Mouse (Mus musculus) embryo, embryonic 11.5 days (tissue): ENCODE measurements around the gene Dus2.
"Not testable (repeated sequence)": the region's sequence is repeated elsewhere in the genome, so short reads cannot be mapped to it uniquely, and the experiment has no call there.

Experiments
- DNase-seq: peaks from one replicate; pipeline ENCODE4 v3.0.0-alpha.2; 2012; ENCODE audit warnings: low read depth, low spot score

The Dus2 gene

GRCm38 (mm10) chr8:105990856-105991387 is at the start of gene Dus2:
TSS of gene Dus2 (plus strand) at chr8:105991337.
- DNase-seq, result peak; percentile 81

- no peak for DNase-seq
Observed at GRCm38 (mm10) chr8:105942026-105942425, 49.1 kb upstream of the Dus2 start.

- DNase-seq, result no peak
Observed at GRCm38 (mm10) chr8:105942542-105942941, 48.6 kb upstream of the Dus2 start.

DNA sequence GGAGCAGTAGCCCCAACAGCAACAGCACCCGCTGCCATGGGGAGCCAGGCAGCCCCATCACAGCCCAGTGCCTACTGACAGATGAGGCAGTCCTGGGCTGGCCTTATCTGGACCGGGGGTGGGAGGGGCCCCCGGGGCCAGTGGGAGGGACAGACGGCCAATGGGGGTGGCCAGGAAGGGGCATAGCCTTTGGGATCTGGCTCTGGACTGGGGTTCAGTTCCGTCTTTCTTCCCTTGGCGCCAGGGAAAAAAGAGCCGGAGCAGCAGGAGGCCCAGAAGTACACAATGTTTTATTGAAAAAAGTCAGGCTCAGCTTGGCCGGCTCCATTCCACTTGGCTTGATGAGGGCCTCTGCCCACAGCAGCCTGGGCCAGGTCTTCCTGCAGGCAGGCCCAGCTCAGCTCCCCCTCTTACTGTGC is 47.8 kb upstream of the Dus2 start, which contains the start of gene Lcat:
Gene Lcat (minus strand): TSS at position 62 of the 419 bp plus-strand sequence.
- DNase-seq, result no peak

- no peak for DNase-seq
Observed at GRCm38 (mm10) chr8:105949350-105949749, 41.8 kb upstream of the Dus2 start.

DNA sequence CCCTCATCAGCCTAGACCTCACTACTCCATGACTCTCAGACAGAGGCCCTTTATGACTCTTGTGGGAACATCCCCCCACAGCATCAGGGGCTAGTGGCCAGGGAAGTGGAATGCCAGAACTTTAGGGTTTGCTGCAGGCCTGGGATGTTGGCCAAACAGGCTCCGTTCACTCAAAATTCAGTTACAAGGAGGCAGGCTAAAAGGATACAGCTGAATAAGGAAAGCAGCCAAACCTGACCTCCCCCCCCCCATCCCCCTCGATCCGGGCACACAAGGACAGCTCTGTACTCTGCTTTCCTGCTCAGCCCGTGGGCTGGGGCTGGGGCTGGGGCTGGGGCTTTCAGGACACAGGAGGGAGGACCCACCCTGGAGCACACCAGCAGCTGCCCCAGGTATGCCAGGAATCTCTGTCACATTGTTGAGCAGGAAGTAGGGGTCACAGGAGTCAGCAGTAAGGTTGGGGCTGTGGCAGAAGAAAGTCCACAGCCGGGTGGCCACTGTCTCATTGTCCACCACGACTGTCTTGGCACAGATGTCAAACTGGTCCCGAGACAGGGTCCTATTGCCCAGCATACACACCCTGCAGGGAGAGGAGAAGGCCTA is 40.0 kb upstream of the Dus2 start:
- DNase-seq, result no peak

GRCm38 (mm10) chr8:105956556-105956955 is 34.6 kb upstream of the Dus2 start:
- DNase-seq, result no peak

- DNase-seq, result no peak
Observed at GRCm38 (mm10) chr8:105957813-105958212, 33.3 kb upstream of the Dus2 start.

DNA sequence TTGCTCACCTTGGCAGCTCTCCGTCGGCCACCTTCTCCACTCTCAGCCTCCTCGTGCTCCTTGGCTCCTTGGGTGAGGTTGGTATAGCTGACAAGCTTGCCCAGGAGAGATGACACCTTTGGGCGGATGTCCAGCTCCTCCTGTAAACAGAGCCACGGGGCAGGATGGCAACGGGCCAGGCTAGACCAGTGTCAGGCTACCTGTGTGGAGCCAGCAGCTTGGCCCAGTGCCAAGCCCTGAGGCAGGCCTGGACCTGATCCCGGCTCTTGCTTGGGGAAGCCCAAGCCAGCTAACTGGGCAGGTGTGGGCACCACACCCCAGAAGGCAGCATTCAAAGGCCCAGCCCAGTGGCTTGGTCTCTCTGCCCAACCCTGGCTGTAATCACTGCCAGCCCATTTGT is 31.8 kb upstream of the Dus2 start:
- DNase-seq, result no peak

GRCm38 (mm10) chr8:105961101-105961500 is 30.0 kb upstream of the Dus2 start:
- DNase-seq, result no peak

DNA sequence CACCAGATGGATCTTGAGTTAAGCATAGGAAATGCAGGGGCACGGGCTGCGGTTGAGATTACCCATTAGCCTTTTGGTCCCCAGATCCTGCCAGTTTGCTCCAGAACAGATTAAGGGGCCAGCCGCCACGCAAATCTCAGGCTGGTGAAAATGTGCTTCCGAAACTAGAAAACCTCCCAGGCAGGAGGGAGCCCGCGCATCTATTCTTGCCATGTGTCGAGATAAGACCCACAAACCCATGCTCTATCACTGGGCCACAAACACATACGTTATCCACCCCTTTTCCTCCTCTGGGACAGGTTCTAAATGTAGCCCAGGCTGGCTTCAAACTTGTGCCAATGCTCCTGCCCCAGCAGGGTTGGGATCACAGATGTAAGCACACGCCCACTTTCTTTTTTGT is 29.6 kb upstream of the Dus2 start:
- no peak for DNase-seq

- DNase-seq, result no peak
Observed at GRCm38 (mm10) chr8:105964506-105965265, 26.5 kb upstream of the Dus2 start.

DNA sequence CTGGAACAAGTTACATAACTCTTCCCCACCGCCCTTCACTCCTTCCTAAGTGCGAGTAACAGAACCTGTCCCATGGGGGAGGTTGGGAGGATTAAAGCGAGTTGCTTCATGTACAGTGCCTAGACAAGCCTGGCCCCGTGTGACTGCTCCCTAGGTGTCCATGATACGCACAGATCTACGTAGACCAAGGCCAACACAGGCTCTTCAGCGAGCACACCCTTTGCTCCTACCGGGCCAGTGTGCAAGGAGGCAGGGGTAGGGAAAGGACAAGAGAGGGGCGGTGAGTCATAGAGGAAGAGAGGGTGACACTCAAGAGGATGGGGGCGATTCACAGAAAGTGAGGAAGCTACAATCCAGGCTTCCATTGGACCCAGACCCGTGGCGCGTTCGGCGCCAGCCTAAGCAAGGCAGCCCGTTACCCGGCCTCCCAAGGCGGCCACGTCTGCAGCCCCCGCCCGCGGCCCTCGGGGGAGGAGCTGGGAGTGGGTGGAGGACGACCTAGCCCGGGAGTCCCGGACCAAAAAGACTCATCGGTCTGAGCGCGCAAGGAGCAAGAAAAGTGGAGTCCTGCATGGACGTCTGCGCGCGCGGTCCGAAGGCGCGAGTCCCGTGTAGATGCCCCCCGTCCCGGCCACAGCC is 25.8 kb upstream of the Dus2 start:
- DNase-seq, result peak; percentile 19

GRCm38 (mm10) chr8:105965905-105966341 is 25.2 kb upstream of the Dus2 start, which contains the start of gene Slc12a4:
TSS of gene Slc12a4 (minus strand) at chr8:105966097.
- peak; percentile 69 for DNase-seq

GRCm38 (mm10) chr8:105966692-105967311 is 24.3 kb upstream of the Dus2 start:
- no peak for DNase-seq

GRCm38 (mm10) chr8:105969367-105969766 is 21.8 kb upstream of the Dus2 start:
- no peak for DNase-seq

GRCm38 (mm10) chr8:105971019-105971720 is 20.0 kb upstream of the Dus2 start:
- no peak for DNase-seq

GRCm38 (mm10) chr8:105975363-105975762 is 15.8 kb upstream of the Dus2 start:
- DNase-seq, result no peak

DNA sequence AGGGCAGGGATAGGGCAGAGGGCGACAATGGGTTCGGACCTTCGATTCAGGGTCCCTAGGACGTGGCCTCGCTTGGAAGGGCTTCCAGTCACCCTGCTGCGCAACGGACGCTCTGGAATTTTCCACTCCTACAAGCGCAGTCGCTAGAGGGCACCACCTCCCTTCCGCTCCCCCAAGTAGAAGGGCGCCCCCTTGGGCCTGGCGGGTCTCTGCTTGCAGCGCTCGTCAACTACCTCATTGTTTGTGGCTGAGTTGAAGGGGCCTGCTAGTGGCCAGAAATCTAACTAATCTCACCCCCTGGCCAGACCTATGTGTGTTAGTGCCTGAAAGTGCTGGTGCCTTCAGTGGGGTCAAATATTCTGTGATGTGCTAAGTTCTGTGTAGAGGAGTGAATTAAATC is 11.8 kb upstream of the Dus2 start, which contains the start of gene Dpep3:
Gene Dpep3 (minus strand): TSS at position 105 of the 400 bp plus-strand sequence.
- DNase-seq, result no peak

- DNase-seq, result no peak
Observed at GRCm38 (mm10) chr8:105981146-105981545, 10.0 kb upstream of the Dus2 start.

GRCm38 (mm10) chr8:105983406-105983805 is 7.7 kb upstream of the Dus2 start:
- DNase-seq, result not testable (repeated sequence)
